Mouse (Mus musculus) kidney, embryonic 16.5 days (tissue): ENCODE measurements around the gene Snap29. TPM values are rescaled to one million over a fixed set of nuclear protein-coding genes. Genes with fewer than 3 reads are reported as not detected.

Experiments
- ATAC-seq: fragments of 200-750 bp; cut with Nextera tagmentation; 2 replicates; pipeline ENCODE4 v1.8.0; 2017; ENCODE audit warnings: moderate TSS enrichment; ENCODE audit not compliant: low FRiP score, low TSS enrichment
- H3K27ac ChIP-seq: fragments of 300-500 bp; sonication (generic); 2 replicates; pipeline ENCODE4 v1.5.1; 2014; ENCODE audit warnings: low read length
- H3K27me3 ChIP-seq: fragments of 300-500 bp; sonication (generic); 2 replicates; pipeline ENCODE4 v1.6.1; 2014; ENCODE audit warnings: low read length, control low read depth, mixed read lengths; ENCODE audit not compliant: insufficient read depth
- H3K36me3 ChIP-seq: fragments of 300-500 bp; sonication (generic); 2 replicates; pipeline ENCODE4 v1.6.1; 2014; ENCODE audit warnings: low read length, control low read depth, mixed read lengths; ENCODE audit not compliant: insufficient read depth
- H3K4me1 ChIP-seq: fragments of 300-500 bp; sonication (generic); 2 replicates; pipeline ENCODE4 v1.6.1; 2014; ENCODE audit warnings: low read length, control low read depth, mixed read lengths; ENCODE audit not compliant: insufficient read depth
- H3K4me2 ChIP-seq: fragments of 300-500 bp; sonication (generic); replicated peaks from 2 replicates; pipeline ENCODE4 v1.6.1; 2014; ENCODE audit warnings: low read depth, low read length
- H3K4me3 ChIP-seq: fragments of 300-500 bp; sonication (generic); 2 replicates; pipeline ENCODE4 v1.5.1; 2014; ENCODE audit warnings: mild to moderate bottlenecking, low read length
- H3K9ac ChIP-seq: fragments of 300-500 bp; sonication (generic); replicated peaks from 2 replicates; pipeline ENCODE4 v1.6.1; 2014; ENCODE audit warnings: low read length
- H3K9me3 ChIP-seq: fragments of 300-500 bp; sonication (generic); 2 replicates; pipeline ENCODE4 v1.6.1; 2016; ENCODE audit warnings: low read length, control low read depth
- WGBS: fragments of 180-500 bp; shearing (Covaris S2); extraction: QIAGEN DNeasy Blood & Tissue Kit; methylation state at CpG from one replicate; pipeline ENCODE4 v1.1.7; 2014; 5-methylcytosine and 5-hydroxymethylcytosine counted together
- polyA plus RNA-seq: library from polyadenylated mRNA; unstranded; fragments of >200 nt; fragmentation: Nextera tagmentation; extraction: Ambion mirVana; gene quantifications from 2 replicates; pipeline ENCODE4 v1.2.1, GENCODE M21; 2015

The Snap29 gene
- polyA plus RNA-seq, 1 experiment from 2014 or later = 14.7 TPM

GRCm38 (mm10) chr16:17466875-17467663, 61.3 kb downstream of the Snap29 start:
- no peak overlapping the region for H3K9ac ChIP-seq
- peaks cover 14% of the 10 kb centered on the region for H3K36me3 ChIP-seq
- ATAC-seq = no peak
- no peak overlapping the region for H3K4me2 ChIP-seq
- H3K4me3 ChIP-seq = no peak overlapping the region
- no peak overlapping the region for H3K27ac ChIP-seq
- H3K4me1 ChIP-seq = no peaks in the 10 kb centered on the region
- no peaks in the 10 kb centered on the region for H3K27me3 ChIP-seq
- no peaks in the 10 kb centered on the region for H3K9me3 ChIP-seq
- WGBS = 84% methylated on average over 4 of the region's 4 CpGs

GRCm38 (mm10) chr16:17472498-17472897, 66.7 kb downstream of the Snap29 start:
- WGBS = 91% methylated on average over 6 of the region's 6 CpGs

GRCm38 (mm10) chr16:17474091-17474490, 68.3 kb downstream of the Snap29 start:
- H3K36me3 ChIP-seq = peaks cover 21% of the 10 kb centered on the region; the same call in 1 of the 2 replicates
- H3K27me3 ChIP-seq = no peaks in the 10 kb centered on the region
- H3K27ac ChIP-seq = no peak overlapping the region
- no peak overlapping the region for H3K4me2 ChIP-seq
- no peak for ATAC-seq
- H3K4me3 ChIP-seq = no peak overlapping the region
- H3K9me3 ChIP-seq = no peaks in the 10 kb centered on the region
- H3K4me1 ChIP-seq = no peaks in the 10 kb centered on the region
- no peak overlapping the region for H3K9ac ChIP-seq

More at GRCm38 (mm10) chr16:17472498-17472897, 66.7 kb downstream of the Snap29 start:
- H3K4me3 ChIP-seq = no peak overlapping the region
- H3K4me2 ChIP-seq = no peak overlapping the region
- no peak overlapping the region for H3K9ac ChIP-seq
- peaks cover 23% of the 10 kb centered on the region; the same call in 1 of the 2 replicates for H3K36me3 ChIP-seq
- H3K9me3 ChIP-seq = no peaks in the 10 kb centered on the region
- ATAC-seq = no peak
- H3K4me1 ChIP-seq = no peaks in the 10 kb centered on the region
- no peak overlapping the region for H3K27ac ChIP-seq
- no peaks in the 10 kb centered on the region for H3K27me3 ChIP-seq

- Histone ChIP-seq H3K9ac (no peak overlapping the region), H3K36me3 (peaks cover 19% of the 10 kb centered on the region; the same call in 1 of the 2 replicates), H3K9me3 (no peaks in the 10 kb centered on the region), H3K27me3 (no peaks in the 10 kb centered on the region), H3K4me3 (no peak overlapping the region), H3K4me2 (no peak overlapping the region), H3K27ac (no peak overlapping the region), H3K4me1 (no peaks in the 10 kb centered on the region)
- WGBS = 95% methylated on average over 2 of the region's 2 CpGs
- no peak for ATAC-seq
These were observed 69.0 kb downstream of the Snap29 start for GRCm38 (mm10) chr16:17474761-17475160.

GRCm38 (mm10) chr16:17475326-17475725, 69.5 kb downstream of the Snap29 start:
- H3K27ac ChIP-seq = no peak overlapping the region
- H3K4me3 ChIP-seq = no peak overlapping the region
- no peak overlapping the region for H3K9ac ChIP-seq
- no peak for ATAC-seq
- no peaks in the 10 kb centered on the region for H3K9me3 ChIP-seq
- 95% methylated on average over 4 of the region's 4 CpGs for WGBS
- H3K27me3 ChIP-seq = no peaks in the 10 kb centered on the region
- H3K36me3 ChIP-seq = peaks cover 19% of the 10 kb centered on the region; the same call in 1 of the 2 replicates
- H3K4me2 ChIP-seq = no peak overlapping the region
- no peaks in the 10 kb centered on the region for H3K4me1 ChIP-seq

- ATAC-seq = no peak
- WGBS = 84% methylated on average over 4 of the region's 4 CpGs
- Histone ChIP-seq H3K9me3 (no peaks in the 10 kb centered on the region), H3K27ac (no peak overlapping the region), H3K4me1 (no peaks in the 10 kb centered on the region), H3K4me2 (no peak overlapping the region), H3K27me3 (no peaks in the 10 kb centered on the region), H3K36me3 (peaks cover 18% of the 10 kb centered on the region), H3K9ac (no peak overlapping the region), H3K4me3 (no peak overlapping the region)
These were observed 72.7 kb downstream of the Snap29 start for GRCm38 (mm10) chr16:17478331-17478943.

Other genes with a start within 250 kb of the Snap29 start
- 332 and 350 TPM in 2 replicates for gene Ube2l3, start 203.3 kb upstream of the Snap29 start, polyA plus RNA-seq
- 0.36 and 0.51 TPM in 2 replicates for gene Rimbp3, start 197.4 kb upstream of the Snap29 start, polyA plus RNA-seq
- gene Hic2, start 172.4 kb upstream of the Snap29 start, polyA plus RNA-seq = 4.9 and 5.4 TPM in 2 replicates
- 19.2 and 19.4 TPM in 2 replicates for gene Tmem191c, start 129.9 kb upstream of the Snap29 start, polyA plus RNA-seq
- gene Serpind1, start 74.6 kb upstream of the Snap29 start, polyA plus RNA-seq = 0.69 and 0.89 TPM in 2 replicates
- gene Pi4ka, start 328 bp downstream of the Snap29 start, polyA plus RNA-seq = 39.1 and 39.2 TPM in 2 replicates
- gene Crkl, start 46.0 kb downstream of the Snap29 start, polyA plus RNA-seq = 77.6 and 78.5 TPM in 2 replicates
- gene Aifm3, start 83.6 kb downstream of the Snap29 start, polyA plus RNA-seq = 3.4 and 3.6 TPM in 2 replicates
- gene Lztr1, start 102.7 kb downstream of the Snap29 start, polyA plus RNA-seq = 102 and 113 TPM in 2 replicates
- 61.1 and 61.5 TPM in 2 replicates for gene Thap7, start 125.2 kb downstream of the Snap29 start, polyA plus RNA-seq
- 0.18 and 0.20 TPM in 2 replicates for gene Lrrc74b, start 155.3 kb downstream of the Snap29 start, polyA plus RNA-seq
- gene P2rx6, start 155.9 kb downstream of the Snap29 start, polyA plus RNA-seq = 1.2 TPM in 2 replicates
- 11.8 and 12.6 TPM in 2 replicates for gene Slc7a4, start 177.2 kb downstream of the Snap29 start, polyA plus RNA-seq
- gene Smpd4, start 213.4 kb downstream of the Snap29 start, polyA plus RNA-seq = 38.8 and 44.2 TPM in 2 replicates
- gene Ccdc74a, start 240.5 kb downstream of the Snap29 start, polyA plus RNA-seq = 6.0 and 7.7 TPM in 2 replicates